Comparison of ENCODE assay signal across 21 mouse cellular contexts in the genomic region with DNA sequence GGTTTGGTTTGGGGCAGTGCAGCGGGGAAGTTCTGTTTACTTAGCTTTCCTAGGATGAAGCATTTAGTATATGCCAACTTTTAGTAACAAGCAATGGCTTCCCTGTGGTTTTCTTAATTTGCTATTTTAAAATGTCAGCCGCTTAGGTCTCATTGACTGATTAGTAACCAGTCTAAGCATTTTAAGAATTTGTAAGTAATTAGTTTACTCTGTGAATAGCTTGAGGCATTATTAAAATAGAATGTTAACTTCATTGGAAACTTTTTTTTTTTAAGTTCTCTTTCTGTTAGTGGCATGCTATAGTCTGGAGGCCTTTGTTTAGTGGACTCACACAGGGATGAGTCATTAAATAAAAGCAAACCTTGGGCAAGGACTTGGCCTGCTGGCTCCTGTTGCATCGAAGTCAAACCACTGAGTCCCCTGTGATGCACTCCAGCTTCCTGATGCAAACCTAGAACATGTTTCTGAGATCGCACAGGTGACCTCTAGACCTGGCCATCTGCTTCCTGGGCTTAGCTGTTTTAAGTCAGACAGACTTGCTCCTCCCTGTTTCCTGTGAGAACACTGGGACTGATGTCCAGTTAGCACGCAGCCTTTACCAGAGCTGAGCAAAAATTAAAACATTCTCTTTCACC. TPM values are rescaled to one million over a fixed set of nuclear protein-coding genes. Genes with fewer than 3 reads are reported as not detected.
DNase-seq lines count a peak whose midpoint lies in the region; ATAC-seq and TF ChIP-seq lines count a peak whose summit lies in the region.
"Had no signal": no experiment of that assay in that cellular context is flagged by ENCODE, and none has a peak within 500 bp of the region (broad histone marks: within the 10 kb centered on the region; RNA-seq: fewer than 3 reads in every experiment).

No protein-coding gene starts in this region.

- H3K4me3 ChIP-seq in kidney, postnatal 0 days (replicated peaks; ENCODE audit: low read depth, low read length) = no peak overlapping the region
- H3K4me3 ChIP-seq in limb, embryonic 12.5 days (replicated peaks) = no peak overlapping the region
- H3K4me3 ChIP-seq: hindbrain, embryonic 13.5 days; lung, embryonic 15.5 days had no signal

- peak; percentile 33 to 41 for DNase-seq in adrenal gland, postnatal 36 days
- no peak for DNase-seq in adrenal gland, postnatal 25 days
- DNase-seq in kidney, postnatal 0 days (ENCODE audit: low spot score) = no peak
- no peak for DNase-seq in kidney, postnatal 10 days
- peak; percentile 78 for DNase-seq in NIH3T3 (ENCODE audit: low read depth)
- no peak for DNase-seq in spleen, postnatal 14 days (ENCODE audit: low spot score in 2 of 2)
- no peak for DNase-seq in layer of hippocampus, postnatal 25 days (ENCODE audit: extremely low spot score in 1 of 2, low spot score in 1 of 2)
- DNase-seq: adrenal gland, postnatal 10 days; cerebellum, adult 18-20 months; forebrain, postnatal 0 days; heart, postnatal 14 days; kidney, postnatal 36 days; lung, postnatal 4 days; retina, postnatal 1 day; thymus, postnatal 14 days had no signal

- H3K27me3 ChIP-seq in kidney, postnatal 0 days (ENCODE audit: insufficient read depth, low read length) = no peaks in the 10 kb centered on the region
- H3K27me3 ChIP-seq in limb, embryonic 12.5 days = no peaks in the 10 kb centered on the region
- H3K27me3 ChIP-seq: hindbrain, embryonic 13.5 days; lung, embryonic 15.5 days had no signal

- peak overlapping the region; percentile 22; the same call in 1 of the 2 replicates for H3K27ac ChIP-seq in kidney, postnatal 0 days
- H3K27ac ChIP-seq in limb, embryonic 12.5 days = peak overlapping the region; percentile 46; the same call in 1 of the 2 replicates
- H3K27ac ChIP-seq: hindbrain, embryonic 13.5 days; liver, embryonic 14.5 days; lung, embryonic 15.5 days had no signal

- 0 out of 2 replicates have a peak, but pooled peaks cover 5% of the 10 kb centered on the region for H3K4me1 ChIP-seq in kidney, postnatal 0 days (replicated peaks; ENCODE audit: insufficient read depth, low read length)
- H3K4me1 ChIP-seq in limb, embryonic 12.5 days (replicated peaks) = peaks cover 49% of the 10 kb centered on the region

- H3K4me2 ChIP-seq in kidney, postnatal 0 days (ENCODE audit: low read length) = no peak overlapping the region
- no peak overlapping the region for H3K4me2 ChIP-seq in limb, embryonic 12.5 days
- H3K4me2 ChIP-seq: heart, embryonic 11.5 days; hindbrain, embryonic 13.5 days; lung, embryonic 15.5 days had no signal

- no peak for ATAC-seq in kidney, postnatal 0 days (replicated peaks; ENCODE audit: low FRiP score, low read depth)
- no peak for ATAC-seq in limb, embryonic 12.5 days (ENCODE audit: insufficient number of reproducible peaks, insufficient read depth, low FRiP score, low TSS enrichment, low read depth)
- ATAC-seq: forebrain, postnatal 0 days; inflammation-experienced regulatory T-cells, adult 6 months had no signal

- TF ChIP-seq CTCF in kidney, postnatal 0 days (IDR thresholded peaks at IDR 0.05; ENCODE audit: low read depth) = no peak

- no peaks in the 10 kb centered on the region for H3K9me3 ChIP-seq in kidney, postnatal 0 days (replicated peaks; ENCODE audit: low read length)
- H3K9me3 ChIP-seq in limb, embryonic 12.5 days = no peaks in the 10 kb centered on the region
- H3K9me3 ChIP-seq: hindbrain, embryonic 13.5 days; lung, embryonic 15.5 days had no signal

- H3K36me3 ChIP-seq in kidney, postnatal 0 days (ENCODE audit: insufficient read depth, low read length) = no peaks in the 10 kb centered on the region
- no peaks in the 10 kb centered on the region for H3K36me3 ChIP-seq in limb, embryonic 12.5 days
- H3K36me3 ChIP-seq: lung, embryonic 15.5 days had no signal

- 0 out of 2 replicates have a peak overlapping the region, but pooled peaks have one; percentile 1 for H3K9ac ChIP-seq in kidney, postnatal 0 days (ENCODE audit: low read depth, low read length)
- H3K9ac ChIP-seq in limb, embryonic 12.5 days (replicated peaks) = no peak overlapping the region
- H3K9ac ChIP-seq: forebrain, postnatal 0 days; hindbrain, embryonic 13.5 days; liver, embryonic 14.5 days; lung, embryonic 15.5 days had no signal

- 49% methylated on average over 5 of the region's 5 CpGs for WGBS in kidney, postnatal 0 days
- WGBS in limb, embryonic 12.5 days = 55% methylated on average over 5 of the region's 5 CpGs

RNA-seq across cellular contexts. Expression of gene Bpgm, which starts 22.1 kb away (rescaled TPM):
- total RNA-seq in adrenal gland, postnatal 36 days (2021) = 10 to 100 TPM; 27.3 to 33.0 TPM
- 21.5 and 27.4 TPM in 2 replicates for total RNA-seq in adrenal gland, postnatal 25 days (2021)
- 38.7 and 40.9 TPM in 2 replicates for polyA plus RNA-seq in kidney, postnatal 0 days (2015; fragmentation: Nextera tagmentation; extraction: Ambion mirVana)
- 51.0 and 51.5 TPM in 2 replicates for polyA plus RNA-seq in limb, embryonic 12.5 days (2016; fragmentation: Nextera tagmentation; extraction: Ambion mirVana)
- 10 to 100 TPM; 70.7 to 78.1 TPM for total RNA-seq in layer of hippocampus, postnatal 25 days (2021)

Comparison
In these comparisons a context has a peak if more than half of its experiments do, and no peak if none do; other contexts are left out.
1. DNase-seq: peak in adrenal gland, postnatal 36 days (2 of 2) and NIH3T3 (single experiment); none in adrenal gland, postnatal 25 days (single experiment), kidney, postnatal 0 days (single experiment), kidney, postnatal 10 days (single experiment), spleen, postnatal 14 days (0 of 2) and layer of hippocampus, postnatal 25 days (0 of 2).